Mouse (Mus musculus): ENCODE measurements around the gene Gphb5. TPM values are rescaled to one million over a fixed set of nuclear protein-coding genes. Genes with fewer than 3 reads are reported as not detected.
"Not testable (repeated sequence)": the region's sequence is repeated elsewhere in the genome, so short reads cannot be mapped to it uniquely, and the experiment has no call there.

Gphb5 gene
- polyA plus RNA-seq, 1 experiment from 2014 or later = not detected

DNA sequence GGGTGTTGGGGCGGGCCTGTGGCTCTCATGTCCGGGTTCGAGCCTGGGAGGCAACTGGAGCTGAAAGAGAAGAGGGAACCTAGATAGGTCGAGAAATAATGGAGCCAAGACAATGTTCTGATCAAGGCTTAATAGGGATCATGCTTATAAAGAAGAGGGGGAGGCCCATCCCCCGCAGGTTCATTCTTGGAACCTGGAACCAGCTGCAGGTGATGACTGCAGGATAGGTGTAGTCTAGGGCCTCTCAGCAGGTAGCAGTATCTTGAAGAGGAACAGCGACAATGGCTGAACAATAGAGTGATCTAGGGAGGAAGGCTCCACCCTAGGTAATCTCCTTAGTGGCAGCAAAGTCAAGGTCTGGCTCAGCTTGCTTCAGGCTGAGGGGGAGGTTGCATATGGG, 15.8 kb upstream of the Gphb5 start:
- 54% methylated on average over 6 of the region's 6 CpGs for WGBS (ENCODE audit: insufficient replicate concordance)

DNA sequence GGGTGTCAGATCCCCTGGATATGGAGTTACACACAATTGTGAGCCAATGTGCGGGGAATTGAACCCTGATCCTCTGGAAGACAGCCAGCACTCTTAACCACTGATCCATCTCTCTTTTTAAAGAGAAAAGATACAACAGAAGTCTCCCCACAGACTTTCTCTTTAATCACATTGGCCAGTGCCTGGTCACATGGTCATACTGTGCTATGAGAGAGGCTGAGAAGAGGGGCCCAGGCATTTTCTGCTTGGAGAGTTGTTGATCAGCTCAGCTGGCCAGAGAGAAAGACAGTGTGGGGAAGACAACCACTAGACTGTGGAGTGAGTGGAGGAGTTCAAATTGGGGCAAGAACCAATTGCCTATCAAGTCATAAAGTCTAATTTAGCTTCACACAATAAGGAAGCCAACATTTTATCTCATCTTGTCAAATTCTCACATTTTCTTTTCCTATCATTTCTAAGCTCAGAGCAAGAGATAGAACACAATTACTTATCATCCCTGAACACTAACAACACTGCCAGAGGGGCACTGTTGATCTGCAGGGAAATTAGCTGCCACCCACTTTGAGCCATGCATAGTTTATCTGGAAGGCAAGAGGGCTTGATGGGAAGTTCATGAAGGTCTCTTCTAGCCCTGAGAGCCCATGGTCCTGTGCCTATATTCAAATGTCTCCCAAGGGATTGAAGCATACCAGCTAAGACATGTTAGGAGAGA, 13.3 kb upstream of the Gphb5 start:
- no peak overlapping the region for H3K9ac ChIP-seq
- peak; percentile 65 for ATAC-seq (ENCODE audit: low read depth)

More for the DNA sequence above, 15.8 kb upstream of the Gphb5 start:
- ATAC-seq (ENCODE audit: low read depth); H3K4me3 ChIP-seq (replicated peaks); H3K27ac ChIP-seq; H3K9me3 ChIP-seq (replicated peaks); H3K4me2 ChIP-seq; H3K9ac ChIP-seq; H3K4me1 ChIP-seq (replicated peaks); H3K36me3 ChIP-seq; H3K27me3 ChIP-seq; DNase-seq: not testable (repeated sequence)

DNA sequence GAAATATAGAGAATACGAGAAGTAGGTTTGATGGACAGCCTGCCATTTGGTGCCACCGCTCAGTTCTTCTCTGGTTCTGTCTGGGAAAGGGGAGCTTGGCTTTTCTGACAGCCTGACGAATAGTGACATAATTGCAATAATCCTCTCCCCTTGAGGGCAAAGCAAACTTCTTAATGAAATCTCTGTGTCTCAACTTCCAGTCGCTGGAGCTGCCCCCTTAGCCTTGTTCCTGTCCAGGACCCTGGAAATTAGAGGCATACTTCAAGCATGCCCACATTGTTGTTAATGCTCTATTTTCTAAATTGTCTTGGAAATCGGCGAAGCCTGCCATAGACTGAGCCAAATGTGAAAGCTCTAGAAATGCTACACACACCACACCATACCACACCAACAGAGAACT, 12.1 kb upstream of the Gphb5 start:
- H3K4me3 ChIP-seq (replicated peaks) = no peak overlapping the region
- ATAC-seq (ENCODE audit: low read depth) = no peak
- 75% methylated on average over 6 of the region's 6 CpGs for WGBS (ENCODE audit: insufficient replicate concordance)
- H3K36me3 ChIP-seq = no peaks in the 10 kb centered on the region
- DNase-seq = no peak
- no peak overlapping the region for H3K9ac ChIP-seq
- no peak overlapping the region for H3K4me2 ChIP-seq
- no peaks in the 10 kb centered on the region for H3K27me3 ChIP-seq
- peaks cover 6% of the 10 kb centered on the region; the same call in 1 of the 2 replicates for H3K4me1 ChIP-seq (replicated peaks)
- no peaks in the 10 kb centered on the region for H3K9me3 ChIP-seq (replicated peaks)
- H3K27ac ChIP-seq = no peak overlapping the region

More for the DNA sequence above, 13.3 kb upstream of the Gphb5 start:
- H3K4me3 ChIP-seq (replicated peaks) = no peak overlapping the region
- peak; percentile 10 for DNase-seq
- no peaks in the 10 kb centered on the region for H3K36me3 ChIP-seq
- 84% methylated on average over 1 of the region's 1 CpGs for WGBS (ENCODE audit: insufficient replicate concordance)
- H3K4me1 ChIP-seq (replicated peaks) = peaks cover 6% of the 10 kb centered on the region; the same call in 1 of the 2 replicates
- no peaks in the 10 kb centered on the region for H3K9me3 ChIP-seq (replicated peaks)
- no peak overlapping the region for H3K27ac ChIP-seq
- H3K4me2 ChIP-seq = no peak overlapping the region
- H3K27me3 ChIP-seq = no peaks in the 10 kb centered on the region

DNA sequence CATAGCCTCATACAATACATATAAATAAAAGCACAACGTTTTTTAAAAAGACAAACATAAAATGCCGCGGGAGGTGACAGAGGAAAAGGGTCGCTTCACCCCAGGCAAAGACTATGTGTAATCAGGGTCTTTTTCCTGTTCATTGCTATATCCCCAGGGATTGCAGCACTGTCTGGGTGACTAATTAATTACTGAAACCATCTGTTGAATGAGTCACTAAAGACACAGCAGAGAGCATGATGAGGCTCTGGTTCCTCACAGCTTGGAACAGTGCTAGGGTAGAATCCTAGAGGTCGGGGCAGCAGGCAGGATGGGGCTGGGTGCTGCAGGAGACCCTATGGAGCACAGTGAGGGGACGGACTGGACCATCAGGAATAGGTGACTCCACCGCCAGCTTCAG, 9.3 kb upstream of the Gphb5 start:
- ATAC-seq (ENCODE audit: low read depth) (no peak), DNase-seq (no peak)
- Histone ChIP-seq H3K9ac (no peak overlapping the region), H3K9me3 (replicated peaks) (no peaks in the 10 kb centered on the region), H3K4me3 (replicated peaks) (no peak overlapping the region), H3K4me2 (no peak overlapping the region), H3K27ac (no peak overlapping the region), H3K36me3 (no peaks in the 10 kb centered on the region), H3K4me1 (replicated peaks) (peaks cover 6% of the 10 kb centered on the region; the same call in 1 of the 2 replicates), H3K27me3 (no peaks in the 10 kb centered on the region)
- 63% methylated on average over 7 of the region's 7 CpGs for WGBS (ENCODE audit: insufficient replicate concordance)

DNA sequence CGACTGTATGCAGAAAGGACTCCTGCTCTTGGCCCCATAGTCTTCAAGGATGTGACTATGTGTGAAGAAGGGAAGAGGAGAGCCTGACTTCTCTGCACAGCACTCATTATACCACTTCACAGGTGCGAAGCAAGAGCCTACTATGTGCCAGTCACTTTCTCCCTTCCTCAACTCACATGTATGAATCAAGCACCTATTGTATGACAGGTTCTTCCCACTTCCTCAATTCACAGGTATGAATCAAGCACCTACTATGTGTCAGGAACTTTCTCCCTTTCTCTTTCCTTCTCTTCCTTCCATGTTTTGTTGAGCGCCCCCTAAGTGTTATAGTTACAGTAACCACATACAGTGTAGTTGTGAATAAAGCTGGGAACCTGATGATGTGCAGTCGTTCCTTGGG, 8.2 kb upstream of the Gphb5 start:
- Histone ChIP-seq H3K36me3 (no peaks in the 10 kb centered on the region), H3K9me3 (replicated peaks) (no peaks in the 10 kb centered on the region), H3K4me3 (replicated peaks) (no peak overlapping the region), H3K9ac (no peak overlapping the region), H3K27me3 (no peaks in the 10 kb centered on the region), H3K4me1 (replicated peaks) (0 out of 2 replicates have a peak, but pooled peaks cover 2% of the 10 kb centered on the region), H3K27ac (no peak overlapping the region), H3K4me2 (no peak overlapping the region)
- DNase-seq (no peak), ATAC-seq (ENCODE audit: low read depth) (no peak)
- 65% methylated on average over 4 of the region's 4 CpGs for WGBS (ENCODE audit: insufficient replicate concordance)

DNA sequence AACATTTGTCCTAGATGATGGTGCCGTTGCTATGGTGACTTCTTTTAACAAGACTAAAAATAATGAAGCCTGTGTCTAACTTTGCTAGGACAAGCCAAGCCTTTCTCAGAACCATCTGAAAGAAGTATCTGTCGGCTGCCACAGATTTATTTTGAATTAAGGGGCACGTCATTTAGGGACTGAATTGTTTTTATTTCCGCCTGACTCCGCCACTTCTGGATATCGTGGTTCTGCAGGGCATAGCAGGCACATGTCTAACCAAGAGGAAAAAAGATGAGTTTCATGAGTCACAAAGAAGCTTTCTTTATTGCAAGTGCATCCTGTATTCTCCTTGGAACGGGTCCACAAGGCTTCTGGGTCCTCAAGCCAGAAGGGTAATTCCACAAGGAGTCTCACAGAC, 7.8 kb upstream of the Gphb5 start:
- H3K9me3 ChIP-seq (replicated peaks) = no peaks in the 10 kb centered on the region
- no peak overlapping the region for H3K4me2 ChIP-seq
- no peaks in the 10 kb centered on the region for H3K27me3 ChIP-seq
- H3K36me3 ChIP-seq = no peaks in the 10 kb centered on the region
- 65% methylated on average over 7 of the region's 7 CpGs for WGBS (ENCODE audit: insufficient replicate concordance)
- ATAC-seq (ENCODE audit: low read depth) (no peak), DNase-seq (no peak)
- no peak overlapping the region for H3K27ac ChIP-seq
- no peaks in the 10 kb centered on the region for H3K4me1 ChIP-seq (replicated peaks)
- H3K9ac ChIP-seq = no peak overlapping the region
- no peak overlapping the region for H3K4me3 ChIP-seq (replicated peaks)

DNA sequence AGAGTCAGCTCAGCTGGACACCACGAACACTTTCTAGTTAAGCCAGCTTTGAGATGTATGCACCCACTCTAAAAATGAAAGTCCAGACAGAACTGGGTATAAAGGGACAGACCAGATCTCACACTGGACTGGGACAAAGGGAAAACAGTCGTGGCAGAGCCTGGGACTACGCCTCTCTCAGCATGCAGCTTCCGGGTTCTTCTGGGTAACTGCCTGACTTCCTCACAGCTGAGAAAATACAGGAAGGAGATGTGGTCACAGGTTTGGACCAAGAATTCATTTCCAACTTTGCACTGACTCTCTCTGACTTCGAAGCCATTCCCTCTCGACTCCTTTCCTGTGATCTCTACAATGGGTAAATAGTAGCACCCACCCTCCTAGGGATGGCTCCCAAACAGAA, 1.6 kb downstream of the Gphb5 start:
- no peak overlapping the region for H3K4me3 ChIP-seq (replicated peaks)
- no peaks in the 10 kb centered on the region for H3K4me1 ChIP-seq (replicated peaks)
- H3K4me2 ChIP-seq = no peak overlapping the region
- no peak for ATAC-seq (ENCODE audit: low read depth)
- DNase-seq = no peak
- no peak overlapping the region for H3K27ac ChIP-seq
- H3K27me3 ChIP-seq = no peaks in the 10 kb centered on the region
- H3K9ac ChIP-seq = no peak overlapping the region
- no peaks in the 10 kb centered on the region for H3K9me3 ChIP-seq (replicated peaks)
- 41% methylated on average over 6 of the region's 6 CpGs for WGBS (ENCODE audit: insufficient replicate concordance)
- H3K36me3 ChIP-seq = no peaks in the 10 kb centered on the region

DNA sequence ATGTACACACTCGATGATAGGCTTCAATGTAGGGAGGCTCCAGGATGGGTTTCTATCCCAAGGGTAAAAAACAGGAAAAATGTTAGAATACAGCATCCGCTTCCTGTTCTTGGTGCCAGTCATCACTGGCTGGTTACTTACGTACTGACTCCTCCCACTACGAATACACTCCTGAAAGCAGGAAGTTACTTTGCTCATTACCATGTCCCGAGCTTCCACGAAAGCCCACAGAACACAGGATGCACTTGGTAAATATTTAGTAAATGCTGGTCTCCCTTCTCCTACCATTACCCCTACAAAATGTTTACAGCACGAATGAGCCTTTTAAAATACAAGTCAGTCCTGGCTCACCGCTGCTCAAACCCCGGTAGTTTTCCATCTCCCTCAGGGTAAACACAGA, 3.6 kb downstream of the Gphb5 start:
- ATAC-seq (ENCODE audit: low read depth) (no peak), DNase-seq (no peak)
- Histone ChIP-seq H3K36me3 (no peaks in the 10 kb centered on the region), H3K4me1 (replicated peaks) (no peaks in the 10 kb centered on the region), H3K4me3 (replicated peaks) (no peak overlapping the region), H3K9ac (no peak overlapping the region), H3K9me3 (replicated peaks) (no peaks in the 10 kb centered on the region), H3K27ac (no peak overlapping the region), H3K27me3 (no peaks in the 10 kb centered on the region), H3K4me2 (no peak overlapping the region)
- 52% methylated on average over 9 of the region's 9 CpGs for WGBS (ENCODE audit: insufficient replicate concordance)

DNA sequence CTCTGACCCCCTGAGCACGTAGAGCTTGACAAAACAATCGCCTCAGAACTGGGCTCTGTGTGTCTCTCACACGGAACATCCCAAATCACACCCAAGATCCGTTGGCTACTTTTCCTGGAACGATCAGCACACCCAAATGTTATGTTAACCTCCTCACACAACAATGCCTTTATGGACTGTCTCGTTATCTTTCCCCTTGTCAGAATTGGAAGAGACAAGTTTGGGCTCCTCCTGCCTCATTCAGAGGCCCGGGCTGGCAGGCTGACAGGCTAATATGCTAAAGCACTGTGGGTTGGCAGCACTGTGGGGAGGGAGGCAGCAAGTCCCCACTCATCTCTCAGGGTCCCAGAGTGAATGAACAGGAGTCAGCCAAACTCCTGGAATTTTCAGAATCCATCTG, 19.5 kb downstream of the Gphb5 start:
- H3K9me3 ChIP-seq (replicated peaks) = no peaks in the 10 kb centered on the region
- WGBS (ENCODE audit: insufficient replicate concordance) = 59% methylated on average over 7 of the region's 7 CpGs

DNA sequence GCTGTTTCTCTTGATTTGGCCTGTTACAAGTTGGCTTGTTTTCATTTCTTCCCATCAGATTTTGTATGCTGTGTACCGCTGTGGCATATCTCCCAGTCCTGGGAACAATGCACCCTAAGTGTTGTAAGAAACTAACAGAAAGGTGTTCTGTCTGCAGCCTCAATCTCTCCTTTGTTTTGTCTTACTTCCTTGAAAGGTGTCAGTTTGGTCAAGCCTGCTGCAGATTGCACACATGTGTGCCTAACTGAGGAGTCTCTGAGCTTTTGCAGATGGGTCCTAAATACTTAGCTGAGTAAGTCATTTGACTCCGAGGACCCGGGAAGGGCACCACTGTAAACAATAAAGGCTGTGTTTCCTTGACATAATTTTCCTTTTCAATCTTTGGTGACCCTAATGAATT, 20.0 kb downstream of the Gphb5 start:
- no peak overlapping the region for H3K4me3 ChIP-seq (replicated peaks)
- 72% methylated on average over 3 of the region's 3 CpGs for WGBS (ENCODE audit: insufficient replicate concordance)
- H3K9me3 ChIP-seq (replicated peaks) = no peaks in the 10 kb centered on the region
- no peaks in the 10 kb centered on the region for H3K36me3 ChIP-seq
- no peak overlapping the region for H3K27ac ChIP-seq
- no peaks in the 10 kb centered on the region for H3K4me1 ChIP-seq (replicated peaks)
- H3K4me2 ChIP-seq = no peak overlapping the region
- H3K27me3 ChIP-seq = no peaks in the 10 kb centered on the region
- no peak overlapping the region for H3K9ac ChIP-seq
- DNase-seq (no peak), ATAC-seq (ENCODE audit: low read depth) (no peak)

More for the DNA sequence above, 19.5 kb downstream of the Gphb5 start:
- H3K9ac ChIP-seq = no peak overlapping the region
- no peaks in the 10 kb centered on the region for H3K4me1 ChIP-seq (replicated peaks)
- H3K4me3 ChIP-seq (replicated peaks) = no peak overlapping the region
- H3K27me3 ChIP-seq = no peaks in the 10 kb centered on the region
- DNase-seq (no peak), ATAC-seq (ENCODE audit: low read depth) (no peak)
- H3K27ac ChIP-seq = no peak overlapping the region
- H3K36me3 ChIP-seq = no peaks in the 10 kb centered on the region
- no peak overlapping the region for H3K4me2 ChIP-seq

DNA sequence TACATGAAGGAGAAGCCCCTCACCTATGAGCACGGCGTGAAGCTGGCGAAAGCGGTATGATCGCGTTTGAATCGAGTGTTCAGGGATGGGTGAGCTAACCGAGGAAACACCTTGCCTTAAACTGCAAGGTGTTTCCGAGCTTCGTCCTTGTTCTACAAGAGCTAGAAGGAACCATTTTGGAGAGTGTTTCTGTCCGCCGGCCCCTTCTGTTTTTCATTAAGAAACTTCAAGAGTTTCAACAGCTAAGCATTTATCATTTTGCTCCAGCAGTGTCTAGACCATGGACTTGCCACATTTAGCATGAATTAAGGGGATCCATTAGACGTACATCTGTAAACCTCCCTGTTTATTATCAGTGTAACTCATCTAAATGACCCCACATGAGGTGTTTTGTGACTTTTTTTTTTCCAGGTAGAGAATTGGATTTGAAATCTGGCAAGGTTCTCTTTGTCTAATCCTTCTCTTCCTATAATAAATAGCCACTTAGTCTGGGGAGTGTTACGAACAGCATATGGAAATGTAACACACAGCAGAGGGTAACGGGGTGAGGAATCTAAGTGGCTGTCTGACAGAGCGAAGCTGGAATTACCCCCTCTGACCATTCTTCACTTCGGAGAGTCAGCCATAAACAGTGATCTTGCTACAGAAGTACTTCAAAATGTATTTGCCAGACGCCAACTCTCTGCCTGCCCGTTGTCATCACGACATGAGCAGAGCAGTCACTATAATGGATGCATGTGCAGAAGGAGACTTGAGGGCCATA, 22.4 kb downstream of the Gphb5 start:
- no peaks in the 10 kb centered on the region for H3K9me3 ChIP-seq (replicated peaks)
- ATAC-seq (ENCODE audit: low read depth) (no peak), DNase-seq (no peak)
- H3K27me3 ChIP-seq = no peaks in the 10 kb centered on the region
- no peaks in the 10 kb centered on the region for H3K4me1 ChIP-seq (replicated peaks)
- H3K36me3 ChIP-seq = no peaks in the 10 kb centered on the region
- H3K27ac ChIP-seq = no peak overlapping the region
- 77% methylated on average over 20 of the region's 20 CpGs for WGBS (ENCODE audit: insufficient replicate concordance)
- no peak overlapping the region for H3K4me2 ChIP-seq
- H3K4me3 ChIP-seq (replicated peaks) = no peak overlapping the region
- no peak overlapping the region for H3K9ac ChIP-seq

DNA sequence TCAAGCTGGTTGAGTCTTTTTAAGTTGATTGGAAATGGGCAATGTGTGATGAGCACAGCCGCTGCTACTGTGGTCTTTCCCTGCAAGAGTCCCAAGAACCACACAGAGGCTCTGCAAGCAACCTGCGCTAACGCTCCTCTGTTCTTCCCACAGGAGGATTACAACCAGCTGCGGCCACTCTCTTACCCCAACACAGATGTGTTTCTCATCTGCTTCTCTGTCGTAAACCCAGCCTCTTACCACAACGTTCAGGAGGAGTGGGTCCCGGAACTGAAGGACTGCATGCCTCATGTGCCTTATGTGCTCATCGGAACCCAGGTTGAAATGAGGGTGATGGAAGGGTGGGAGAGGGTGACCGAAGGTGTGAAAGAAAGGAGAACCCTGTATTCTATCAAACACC, 25.1 kb downstream of the Gphb5 start:
- no peak overlapping the region for H3K4me3 ChIP-seq (replicated peaks)
- ATAC-seq (ENCODE audit: low read depth) (no peak), DNase-seq (no peak)
- H3K27ac ChIP-seq = no peak overlapping the region
- 76% methylated on average over 9 of the region's 9 CpGs for WGBS (ENCODE audit: insufficient replicate concordance)
- H3K27me3 ChIP-seq = no peaks in the 10 kb centered on the region
- H3K9me3 ChIP-seq (replicated peaks) = no peaks in the 10 kb centered on the region
- no peaks in the 10 kb centered on the region for H3K4me1 ChIP-seq (replicated peaks)
- H3K36me3 ChIP-seq = no peaks in the 10 kb centered on the region
- H3K4me2 ChIP-seq = no peak overlapping the region
- H3K9ac ChIP-seq = no peak overlapping the region
